Mouse (Mus musculus): ENCODE results near the gene Rapgef4. TPM values are rescaled to one million over a fixed set of nuclear protein-coding genes. Genes with fewer than 3 reads are reported as not detected.

The Rapgef4 gene
- total and polyA plus RNA-seq, 2 experiments from 2014 or later = 27.0 to 58.7 TPM

GRCm38 (mm10) chr2:72234943-72235342 is 253.9 kb downstream of the Rapgef4 start:
- H3K4me2 ChIP-seq (ENCODE audit: low read depth) = 0 out of 2 replicates have a peak overlapping the region, but pooled peaks have one; percentile 0
- ATAC-seq (peak; percentile 90), DNase-seq (peak; percentile 92)
- no peaks in the 10 kb centered on the region for H3K9me3 ChIP-seq (ENCODE audit: low read length)
- 2% methylated on average over 3 of the region's 3 CpGs for WGBS
- H3K4me3 ChIP-seq (ENCODE audit: low read depth, low read length) = no peak overlapping the region
- H3K9ac ChIP-seq = no peak overlapping the region
- no peaks in the 10 kb centered on the region; the same call in 1 of the 2 replicates for H3K4me1 ChIP-seq (ENCODE audit: insufficient read depth)
- peak; percentile 96 for TF ChIP-seq CTCF (IDR thresholded peaks at IDR 0.05; ENCODE audit: low read depth)
- H3K36me3 ChIP-seq (ENCODE audit: insufficient read depth) = no peaks in the 10 kb centered on the region; the same call in 1 of the 2 replicates
- H3K27ac ChIP-seq (ENCODE audit: low read depth, low read length) = peak overlapping the region; percentile 62
- H3K27me3 ChIP-seq (ENCODE audit: insufficient read depth, low read length) = no peaks in the 10 kb centered on the region

GRCm38 (mm10) chr2:72235361-72235901 is 254.4 kb downstream of the Rapgef4 start:
- WGBS = 16% methylated on average over 12 of the region's 12 CpGs
- no peak overlapping the region for H3K9ac ChIP-seq
- no peak overlapping the region for H3K4me3 ChIP-seq (ENCODE audit: low read depth, low read length)
- H3K36me3 ChIP-seq (ENCODE audit: insufficient read depth) = no peaks in the 10 kb centered on the region; the same call in 1 of the 2 replicates
- H3K27ac ChIP-seq (ENCODE audit: low read depth, low read length) = peak overlapping the region; percentile 62
- ATAC-seq = peak; percentile 64
- H3K4me1 ChIP-seq (ENCODE audit: insufficient read depth) = no peaks in the 10 kb centered on the region; the same call in 1 of the 2 replicates
- 0 out of 2 replicates have a peak overlapping the region, but pooled peaks have one; percentile 0 for H3K4me2 ChIP-seq (ENCODE audit: low read depth)
- no peak for TF ChIP-seq CTCF (IDR thresholded peaks at IDR 0.05; ENCODE audit: low read depth)
- no peak for DNase-seq
- no peaks in the 10 kb centered on the region for H3K9me3 ChIP-seq (ENCODE audit: low read length)
- H3K27me3 ChIP-seq (ENCODE audit: insufficient read depth, low read length) = no peaks in the 10 kb centered on the region

GRCm38 (mm10) chr2:72238421-72238820 is 257.4 kb downstream of the Rapgef4 start:
- no peaks in the 10 kb centered on the region for H3K9me3 ChIP-seq (ENCODE audit: low read length)
- no peak overlapping the region for H3K9ac ChIP-seq
- no peak overlapping the region for H3K27ac ChIP-seq (ENCODE audit: low read depth, low read length)
- TF ChIP-seq CTCF (IDR thresholded peaks at IDR 0.05; ENCODE audit: low read depth) = no peak
- no peaks in the 10 kb centered on the region; the same call in 1 of the 2 replicates for H3K4me1 ChIP-seq (ENCODE audit: insufficient read depth)
- ATAC-seq (no peak), DNase-seq (no peak)
- H3K27me3 ChIP-seq (ENCODE audit: insufficient read depth, low read length) = no peaks in the 10 kb centered on the region
- WGBS = 79% methylated on average over 2 of the region's 2 CpGs
- H3K36me3 ChIP-seq (ENCODE audit: insufficient read depth) = no peaks in the 10 kb centered on the region
- no peak overlapping the region for H3K4me3 ChIP-seq (ENCODE audit: low read depth, low read length)
- H3K4me2 ChIP-seq (ENCODE audit: low read depth) = no peak overlapping the region

GRCm38 (mm10) chr2:72238925-72239324 is 257.9 kb downstream of the Rapgef4 start:
- Histone ChIP-seq H3K27me3 (ENCODE audit: insufficient read depth, low read length) (no peaks in the 10 kb centered on the region), H3K4me3 (ENCODE audit: low read depth, low read length) (no peak overlapping the region), H3K9me3 (ENCODE audit: low read length) (no peaks in the 10 kb centered on the region), H3K4me1 (ENCODE audit: insufficient read depth) (no peaks in the 10 kb centered on the region; the same call in 1 of the 2 replicates), H3K27ac (ENCODE audit: low read depth, low read length) (no peak overlapping the region), H3K9ac (no peak overlapping the region), H3K36me3 (ENCODE audit: insufficient read depth) (no peaks in the 10 kb centered on the region), H3K4me2 (ENCODE audit: low read depth) (no peak overlapping the region)
- no peak for TF ChIP-seq CTCF (IDR thresholded peaks at IDR 0.05; ENCODE audit: low read depth)
- WGBS = 34% methylated on average over 11 of the region's 11 CpGs
- DNase-seq (no peak), ATAC-seq (no peak)

GRCm38 (mm10) chr2:72239456-72239855 is 258.4 kb downstream of the Rapgef4 start:
- Histone ChIP-seq H3K4me2 (ENCODE audit: low read depth) (no peak overlapping the region), H3K36me3 (ENCODE audit: insufficient read depth) (no peaks in the 10 kb centered on the region), H3K27me3 (ENCODE audit: insufficient read depth, low read length) (no peaks in the 10 kb centered on the region), H3K9ac (no peak overlapping the region), H3K4me1 (ENCODE audit: insufficient read depth) (no peaks in the 10 kb centered on the region; the same call in 1 of the 2 replicates), H3K27ac (ENCODE audit: low read depth, low read length) (no peak overlapping the region), H3K4me3 (ENCODE audit: low read depth, low read length) (no peak overlapping the region), H3K9me3 (ENCODE audit: low read length) (no peaks in the 10 kb centered on the region)
- TF ChIP-seq CTCF (IDR thresholded peaks at IDR 0.05; ENCODE audit: low read depth) = no peak
- 94% methylated on average over 8 of the region's 8 CpGs for WGBS
- DNase-seq (no peak), ATAC-seq (no peak)

GRCm38 (mm10) chr2:72239993-72240392 is 259.0 kb downstream of the Rapgef4 start:
- 46% methylated on average over 7 of the region's 7 CpGs for WGBS
- DNase-seq (no peak), ATAC-seq (no peak; the same call in 1 of the 2 replicates)

GRCm38 (mm10) chr2:72240691-72241090 is 259.7 kb downstream of the Rapgef4 start:
- WGBS = 82% methylated on average over 7 of the region's 7 CpGs
- ATAC-seq = no peak
- H3K9ac ChIP-seq = no peak overlapping the region

More at GRCm38 (mm10) chr2:72239993-72240392, 259.0 kb downstream of the Rapgef4 start:
- Histone ChIP-seq H3K9me3 (ENCODE audit: low read length) (no peaks in the 10 kb centered on the region), H3K9ac (no peak overlapping the region), H3K4me1 (ENCODE audit: insufficient read depth) (no peaks in the 10 kb centered on the region; the same call in 1 of the 2 replicates), H3K4me2 (ENCODE audit: low read depth) (no peak overlapping the region), H3K27ac (ENCODE audit: low read depth, low read length) (0 out of 2 replicates have a peak overlapping the region, but pooled peaks have one; percentile 9), H3K27me3 (ENCODE audit: insufficient read depth, low read length) (no peaks in the 10 kb centered on the region), H3K36me3 (ENCODE audit: insufficient read depth) (no peaks in the 10 kb centered on the region), H3K4me3 (ENCODE audit: low read depth, low read length) (no peak overlapping the region)
- no peak for TF ChIP-seq CTCF (IDR thresholded peaks at IDR 0.05; ENCODE audit: low read depth)

More at GRCm38 (mm10) chr2:72240691-72241090, 259.7 kb downstream of the Rapgef4 start:
- no peaks in the 10 kb centered on the region; the same call in 1 of the 2 replicates for H3K4me1 ChIP-seq (ENCODE audit: insufficient read depth)
- H3K27me3 ChIP-seq (ENCODE audit: insufficient read depth, low read length) = no peaks in the 10 kb centered on the region
- DNase-seq = no peak
- no peaks in the 10 kb centered on the region for H3K36me3 ChIP-seq (ENCODE audit: insufficient read depth)
- no peak overlapping the region for H3K4me3 ChIP-seq (ENCODE audit: low read depth, low read length)
- H3K27ac ChIP-seq (ENCODE audit: low read depth, low read length) = no peak overlapping the region
- no peak for TF ChIP-seq CTCF (IDR thresholded peaks at IDR 0.05; ENCODE audit: low read depth)
- no peak overlapping the region for H3K4me2 ChIP-seq (ENCODE audit: low read depth)
- H3K9me3 ChIP-seq (ENCODE audit: low read length) = no peaks in the 10 kb centered on the region
